ENCODE assay signal across 24 mouse cellular contexts in genomic region chr4:106596200-106596599, GRCm38 (mm10). TPM values are rescaled to one million over a fixed set of nuclear protein-coding genes. Genes with fewer than 3 reads are reported as not detected.
DNase-seq lines count a peak whose midpoint lies in the region; ATAC-seq and TF ChIP-seq lines count a peak whose summit lies in the region.
"Had no signal": no experiment of that assay in that cellular context is flagged by ENCODE, and none has a peak within 500 bp of the region (broad histone marks: within the 10 kb centered on the region; RNA-seq: fewer than 3 reads in every experiment).

No protein-coding gene starts in this region.

- no peaks in the 10 kb centered on the region for H3K36me3 ChIP-seq in kidney, adult 2 months (ENCODE audit: control insufficient read depth, insufficient read depth, low read length)
- H3K36me3 ChIP-seq in midbrain, postnatal 0 days (ENCODE audit: insufficient read depth, low read length), result no peaks in the 10 kb centered on the region
- H3K36me3 ChIP-seq in midbrain, embryonic 11.5 days (ENCODE audit: control insufficient read depth, insufficient read depth, low read length), result no peaks in the 10 kb centered on the region
- H3K36me3 ChIP-seq: embryonic facial prominence, embryonic 15.5 days; hindbrain, embryonic 15.5 days; liver, embryonic 15.5 days had no signal

- no peaks in the 10 kb centered on the region for H3K9me3 ChIP-seq in midbrain, postnatal 0 days (ENCODE audit: low read length)
- H3K9me3 ChIP-seq in midbrain, embryonic 11.5 days (ENCODE audit: control insufficient read depth, low read length), result no peaks in the 10 kb centered on the region
- H3K9me3 ChIP-seq: embryonic facial prominence, embryonic 15.5 days; forebrain, embryonic 12.5 days; heart, embryonic 10.5 days; hindbrain, embryonic 15.5 days; liver, embryonic 15.5 days; midbrain, embryonic 13.5 days had no signal

- H3K4me2 ChIP-seq in midbrain, postnatal 0 days (ENCODE audit: low read depth, low read length, poor library complexity, severe bottlenecking), result no peak overlapping the region
- H3K4me2 ChIP-seq in midbrain, embryonic 11.5 days, result no peak overlapping the region
- H3K4me2 ChIP-seq: embryonic facial prominence, embryonic 15.5 days; forebrain, embryonic 12.5 days; hindbrain, embryonic 15.5 days; liver, embryonic 15.5 days; midbrain, embryonic 13.5 days had no signal

- peak; percentile 52 for TF ChIP-seq CTCF in kidney, adult 2 months (conservative IDR thresholded peaks at IDR 0.05; ENCODE audit: insufficient read depth, insufficient read length, low read depth, low read length)
- peak; percentile 43 for TF ChIP-seq CTCF in midbrain, postnatal 0 days (IDR thresholded peaks at IDR 0.05)

- 73% methylated on average over 3 of the region's 3 CpGs for WGBS in kidney, adult 2 months
- WGBS in midbrain, postnatal 0 days, result 62% methylated on average over 3 of the region's 3 CpGs
- WGBS in midbrain, embryonic 11.5 days, result 54% methylated on average over 3 of the region's 3 CpGs

- DNase-seq in kidney, adult 2 months, result no peak
- no peak for DNase-seq in kidney, adult 9 months
- DNase-seq in midbrain, postnatal 0 days (ENCODE audit: low spot score), result no peak
- DNase-seq in midbrain, embryonic 11.5 days (ENCODE audit: low spot score, missing footprints), result no peak
- DNase-seq in R1 (ENCODE audit: low read depth, low spot score), result peak; percentile 77
- DNase-seq in urinary bladder, adult 2 months (ENCODE audit: low spot score), result no peak
- DNase-seq in frontal cortex, postnatal 14 days (ENCODE audit: low spot score in 2 of 2), result no peak
- DNase-seq: cerebellum, adult 2 months; kidney, postnatal 14 days; thymus, postnatal 36 days had no signal

- no peak overlapping the region for H3K9ac ChIP-seq in midbrain, postnatal 0 days (replicated peaks; ENCODE audit: low read length, poor library complexity, severe bottlenecking)
- H3K9ac ChIP-seq in midbrain, embryonic 11.5 days (ENCODE audit: low read length), result no peak overlapping the region
- H3K9ac ChIP-seq: embryonic facial prominence, embryonic 15.5 days; forebrain, embryonic 12.5 days; hindbrain, embryonic 15.5 days; liver, embryonic 15.5 days; midbrain, embryonic 13.5 days had no signal

- no peak overlapping the region for H3K4me3 ChIP-seq in kidney, adult 2 months (ENCODE audit: insufficient read depth, low read depth, low read length)
- no peak overlapping the region for H3K4me3 ChIP-seq in midbrain, postnatal 0 days (ENCODE audit: low read depth, low read length)
- H3K4me3 ChIP-seq in midbrain, embryonic 11.5 days (ENCODE audit: low read depth, low read length), result no peak overlapping the region
- H3K4me3 ChIP-seq: embryonic facial prominence, embryonic 15.5 days; forebrain, embryonic 12.5 days; heart, embryonic 10.5 days; hindbrain, embryonic 15.5 days; liver, embryonic 15.5 days; midbrain, embryonic 13.5 days had no signal

- H3K27ac ChIP-seq in kidney, adult 2 months (ENCODE audit: insufficient read depth, low read depth, low read length), result no peak overlapping the region
- no peak overlapping the region for H3K27ac ChIP-seq in midbrain, postnatal 0 days (ENCODE audit: low read depth, low read length)
- H3K27ac ChIP-seq in midbrain, embryonic 11.5 days (ENCODE audit: low read depth, low read length), result no peak overlapping the region
- H3K27ac ChIP-seq: embryonic facial prominence, embryonic 15.5 days; forebrain, embryonic 12.5 days; heart, embryonic 10.5 days; hindbrain, embryonic 15.5 days; liver, embryonic 15.5 days; macrophage; midbrain, embryonic 13.5 days had no signal

- peaks cover 3% of the 10 kb centered on the region; the same call in 1 of the 2 replicates for H3K4me1 ChIP-seq in kidney, adult 2 months (ENCODE audit: control insufficient read depth, insufficient read depth, low read length)
- H3K4me1 ChIP-seq in midbrain, postnatal 0 days (ENCODE audit: insufficient read depth, low read length), result no peaks in the 10 kb centered on the region
- no peaks in the 10 kb centered on the region for H3K4me1 ChIP-seq in midbrain, embryonic 11.5 days (ENCODE audit: control insufficient read depth, insufficient read depth, low read length)
- H3K4me1 ChIP-seq: embryonic facial prominence, embryonic 15.5 days; forebrain, embryonic 12.5 days; hindbrain, embryonic 15.5 days; liver, embryonic 15.5 days; midbrain, embryonic 13.5 days had no signal

- TF ChIP-seq POLR2A in kidney, adult 2 months (IDR thresholded peaks at IDR 0.05; ENCODE audit: low read depth, low read length), result no peak

- H3K27me3 ChIP-seq in kidney, adult 2 months (replicated peaks; ENCODE audit: control insufficient read depth, insufficient read depth, low read length), result no peaks in the 10 kb centered on the region
- no peaks in the 10 kb centered on the region for H3K27me3 ChIP-seq in midbrain, postnatal 0 days (ENCODE audit: insufficient read depth, low read length)
- no peaks in the 10 kb centered on the region for H3K27me3 ChIP-seq in midbrain, embryonic 11.5 days (ENCODE audit: control insufficient read depth, insufficient read depth, low read length)
- H3K27me3 ChIP-seq: embryonic facial prominence, embryonic 15.5 days; forebrain, embryonic 12.5 days; hindbrain, embryonic 15.5 days; liver, embryonic 15.5 days; midbrain, embryonic 13.5 days had no signal

- ATAC-seq in midbrain, postnatal 0 days (ENCODE audit: low FRiP score), result no peak
- no peak for ATAC-seq in midbrain, embryonic 11.5 days (ENCODE audit: low FRiP score)
- ATAC-seq: CD4-positive, CD25-positive, alpha-beta regulatory T cell, adult 4 months; midbrain, embryonic 13.5 days had no signal

RNA-seq across cellular contexts. Expression of gene Lexm, which starts 20.8 kb away (rescaled TPM):
- polyA plus RNA-seq in kidney, adult 2 months (2012; rRNA removed), result not detected in 2 replicates
- not detected in 2 replicates for total RNA-seq in midbrain, postnatal 0 days (2014; rRNA removed)
- not detected in 2 replicates for polyA plus RNA-seq in midbrain, postnatal 0 days (2015; fragmentation: Nextera tagmentation; extraction: Ambion mirVana)
- 0.18 and 0.25 TPM in 2 replicates for polyA plus RNA-seq in midbrain, embryonic 11.5 days (2014; fragmentation: Nextera tagmentation; extraction: Ambion mirVana)
- 0.23 and 0.37 TPM in 2 replicates for polyA plus RNA-seq in urinary bladder, adult 2 months (2012; rRNA removed)
- total RNA-seq: adrenal gland, adult 18-20 months; gastrocnemius, adult 8-10 months; heart, postnatal 25 days; left cerebral cortex, postnatal 36 days had no signal
- polyA plus RNA-seq: heart, embryonic 10.5 days; hindbrain, embryonic 15.5 days; liver, embryonic 15.5 days; macrophage; spleen, adult 2 months; stomach, embryonic 16.5 days had no signal

RNA-seq across cellular contexts. Expression of gene Ttc22, which starts 26.0 kb away (rescaled TPM):
- polyA plus RNA-seq in kidney, adult 2 months (2012; rRNA removed), result 4.6 and 6.1 TPM in 2 replicates
- 4.1 and 4.6 TPM in 2 replicates for total RNA-seq in midbrain, postnatal 0 days (2014; rRNA removed)
- polyA plus RNA-seq in midbrain, postnatal 0 days (2015; fragmentation: Nextera tagmentation; extraction: Ambion mirVana), result 4.1 and 4.7 TPM in 2 replicates
- not detected in 2 replicates for polyA plus RNA-seq in midbrain, embryonic 11.5 days (2014; fragmentation: Nextera tagmentation; extraction: Ambion mirVana)
- 8.0 and 11.9 TPM in 2 replicates for polyA plus RNA-seq in urinary bladder, adult 2 months (2012; rRNA removed)
- total RNA-seq: gastrocnemius, adult 8-10 months had no signal
- polyA plus RNA-seq: CD4-positive, CD25-positive, alpha-beta regulatory T cell, adult 4 months; macrophage had no signal

RNA-seq across cellular contexts. Expression of gene Dhcr24, which starts 35.4 kb away (rescaled TPM):
- 242 and 276 TPM in 2 replicates for polyA plus RNA-seq in kidney, adult 2 months (2012; rRNA removed)
- 107 and 139 TPM in 2 replicates for total RNA-seq in midbrain, postnatal 0 days (2014; rRNA removed)
- polyA plus RNA-seq in midbrain, postnatal 0 days (2015; fragmentation: Nextera tagmentation; extraction: Ambion mirVana), result 8.0 and 8.1 TPM in 2 replicates
- polyA plus RNA-seq in midbrain, embryonic 11.5 days (2014; fragmentation: Nextera tagmentation; extraction: Ambion mirVana), result 25.0 and 27.1 TPM in 2 replicates
- 52.0 and 55.7 TPM in 2 replicates for polyA plus RNA-seq in urinary bladder, adult 2 months (2012; rRNA removed)

RNA-seq across cellular contexts. Expression of gene Pars2, which starts 54.7 kb away (rescaled TPM):
- 9.6 and 10.6 TPM in 2 replicates for polyA plus RNA-seq in kidney, adult 2 months (2012; rRNA removed)
- 5.9 and 10.3 TPM in 2 replicates for total RNA-seq in midbrain, postnatal 0 days (2014; rRNA removed)
- 7.0 and 7.4 TPM in 2 replicates for polyA plus RNA-seq in midbrain, postnatal 0 days (2015; fragmentation: Nextera tagmentation; extraction: Ambion mirVana)
- 11.4 and 12.4 TPM in 2 replicates for polyA plus RNA-seq in midbrain, embryonic 11.5 days (2014; fragmentation: Nextera tagmentation; extraction: Ambion mirVana)
- 9.3 and 12.1 TPM in 2 replicates for polyA plus RNA-seq in urinary bladder, adult 2 months (2012; rRNA removed)
